Mouse (Mus musculus) urinary bladder, adult 2 months (tissue): ENCODE results near the gene Vnn3. TPM values are rescaled to one million over a fixed set of nuclear protein-coding genes. Genes with fewer than 3 reads are reported as not detected.

ENCODE experiments used
- DNase-seq: peaks from one replicate; pipeline ENCODE4 v3.0.0; 2022; ENCODE audit warnings: low spot score
- polyA plus RNA-seq: library from polyadenylated mRNA; depleted of rRNA; stranded (reverse); fragments of >200 nt; gene quantifications from 2 replicates; pipeline ENCODE4 v1.2.3, GENCODE M21; 2012; rRNA removed

Vnn3 gene
- polyA plus RNA-seq, 1 experiment: 0.94 TPM

GRCm38 (mm10) chr10:23892987-23893386, 41.7 kb downstream of the Vnn3 start:
- no peak for DNase-seq

GRCm38 (mm10) chr10:23894601-23895349, 43.5 kb downstream of the Vnn3 start, which contains the start of gene Vnn1:
TSS of gene Vnn1 (plus strand) at chr10:23894688.
- no peak for DNase-seq

- DNase-seq: no peak
These were observed 44.1 kb downstream of the Vnn3 start for GRCm38 (mm10) chr10:23895376-23895775.

- no peak for DNase-seq
These were observed 49.9 kb downstream of the Vnn3 start for GRCm38 (mm10) chr10:23901119-23901518.

GRCm38 (mm10) chr10:23905661-23906060, 54.4 kb downstream of the Vnn3 start:
- no peak for DNase-seq

Other genes starting within 250 kb of the Vnn3 start
- 4,107 and 4,241 TPM in 2 replicates for gene Rps12, start 64.2 kb upstream of the Vnn3 start, polyA plus RNA-seq
- gene Slc18b1, start 54.5 kb upstream of the Vnn3 start, polyA plus RNA-seq: 25.8 and 35.6 TPM in 2 replicates
- gene Vnn1, start 43.2 kb downstream of the Vnn3 start, polyA plus RNA-seq: 1.7 and 2.0 TPM in 2 replicates
- not detected in 2 replicates for gene Taar1, start 68.9 kb downstream of the Vnn3 start, polyA plus RNA-seq
- gene Taar2, start 87.1 kb downstream of the Vnn3 start, polyA plus RNA-seq: not detected in 2 replicates
- gene Taar3, start 98.1 kb downstream of the Vnn3 start, polyA plus RNA-seq: not detected in 2 replicates
- not detected in 2 replicates for gene Taar4, start 109.0 kb downstream of the Vnn3 start, polyA plus RNA-seq
- not detected in 2 replicates for gene Taar5, start 119.2 kb downstream of the Vnn3 start, polyA plus RNA-seq
- gene Taar6, start 134.2 kb downstream of the Vnn3 start, polyA plus RNA-seq: not detected in 2 replicates
- gene Taar7a, start 142.0 kb downstream of the Vnn3 start, polyA plus RNA-seq: not detected in 2 replicates
- not detected in 2 replicates for gene Taar7b, start 148.5 kb downstream of the Vnn3 start, polyA plus RNA-seq
- not detected in 2 replicates for gene Taar7d, start 175.8 kb downstream of the Vnn3 start, polyA plus RNA-seq
- gene Taar7e, start 186.2 kb downstream of the Vnn3 start, polyA plus RNA-seq: not detected in 2 replicates
- not detected in 2 replicates for gene Taar7f, start 198.0 kb downstream of the Vnn3 start, polyA plus RNA-seq
- not detected in 2 replicates for gene Taar8a, start 225.0 kb downstream of the Vnn3 start, polyA plus RNA-seq
- not detected in 2 replicates for gene Taar8b, start 240.8 kb downstream of the Vnn3 start, polyA plus RNA-seq